Comparison of ENCODE assay signal across 17 mouse cellular contexts in the genomic region with DNA sequence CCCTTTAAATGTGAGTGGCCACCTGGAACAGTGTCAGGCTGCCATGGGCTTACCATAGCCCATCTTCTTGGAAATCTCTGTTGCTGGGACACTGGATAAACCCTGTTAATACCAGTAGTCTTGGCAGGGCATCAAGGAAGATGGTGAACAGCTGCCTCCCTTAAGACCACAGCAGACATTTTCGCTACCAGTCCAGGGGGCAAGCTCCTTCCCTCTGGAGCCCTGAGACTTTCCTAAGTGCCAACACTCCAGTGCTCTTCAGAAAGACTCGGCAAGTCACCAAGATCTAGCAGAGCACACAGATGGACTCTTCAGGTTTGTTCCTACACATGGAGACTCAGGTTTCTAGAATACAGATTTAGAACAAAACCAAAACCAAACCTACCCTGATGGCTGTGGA.
DNase-seq lines count a peak whose midpoint lies in the region; ATAC-seq and TF ChIP-seq lines count a peak whose summit lies in the region.
"Had no signal": no experiment of that assay in that cellular context is flagged by ENCODE, and none has a peak within 500 bp of the region (broad histone marks: within the 10 kb centered on the region; RNA-seq: fewer than 3 reads in every experiment).

No protein-coding gene starts in this region.

- no peak overlapping the region for H3K4me3 ChIP-seq in hindbrain, postnatal 0 days (ENCODE audit: low read length)
- H3K4me3 ChIP-seq in hindbrain, embryonic 11.5 days (ENCODE audit: low read depth, low read length), result no peak overlapping the region
- no peak overlapping the region for H3K4me3 ChIP-seq in brown adipose tissue, adult 24 weeks (ENCODE audit: insufficient read depth, low read depth, low read length)
- H3K4me3 ChIP-seq in liver, embryonic 13.5 days (replicated peaks), result no peak overlapping the region
- no peak overlapping the region for H3K4me3 ChIP-seq in forebrain, embryonic 13.5 days
- no peak overlapping the region for H3K4me3 ChIP-seq in intestine, postnatal 0 days (ENCODE audit: low read depth, low read length)
- H3K4me3 ChIP-seq: forebrain, embryonic 10.5 days; hindbrain, embryonic 12.5 days; limb, embryonic 15.5 days; midbrain, embryonic 10.5 days had no signal

- no peak overlapping the region for H3K9ac ChIP-seq in hindbrain, postnatal 0 days (replicated peaks; ENCODE audit: low read length)
- H3K9ac ChIP-seq in hindbrain, embryonic 11.5 days (ENCODE audit: low read depth, low read length), result no peak overlapping the region
- H3K9ac ChIP-seq in liver, embryonic 13.5 days, result peak overlapping the region; percentile 69; the same call in 1 of the 2 replicates
- H3K9ac ChIP-seq in forebrain, embryonic 13.5 days, result no peak overlapping the region
- no peak overlapping the region for H3K9ac ChIP-seq in intestine, postnatal 0 days (ENCODE audit: low read depth, low read length)
- H3K9ac ChIP-seq: hindbrain, embryonic 12.5 days; limb, embryonic 15.5 days had no signal

- no peaks in the 10 kb centered on the region for H3K9me3 ChIP-seq in hindbrain, postnatal 0 days (ENCODE audit: low read length)
- H3K9me3 ChIP-seq in hindbrain, embryonic 11.5 days (ENCODE audit: control insufficient read depth, low read length), result no peaks in the 10 kb centered on the region
- H3K9me3 ChIP-seq in liver, embryonic 13.5 days (replicated peaks), result no peaks in the 10 kb centered on the region
- H3K9me3 ChIP-seq in forebrain, embryonic 13.5 days (replicated peaks), result no peaks in the 10 kb centered on the region
- H3K9me3 ChIP-seq in intestine, postnatal 0 days (ENCODE audit: control insufficient read depth), result no peaks in the 10 kb centered on the region
- H3K9me3 ChIP-seq: forebrain, embryonic 10.5 days; hindbrain, embryonic 12.5 days; limb, embryonic 15.5 days; midbrain, embryonic 10.5 days had no signal

- no peaks in the 10 kb centered on the region for H3K36me3 ChIP-seq in hindbrain, postnatal 0 days (ENCODE audit: insufficient read depth, low read length)
- no peaks in the 10 kb centered on the region for H3K36me3 ChIP-seq in hindbrain, embryonic 11.5 days (ENCODE audit: control insufficient read depth, insufficient read depth, low read length)
- H3K36me3 ChIP-seq in liver, embryonic 13.5 days, result 0 out of 2 replicates have a peak, but pooled peaks cover 7% of the 10 kb centered on the region
- H3K36me3 ChIP-seq in forebrain, embryonic 13.5 days (ENCODE audit: poor library complexity, severe bottlenecking), result no peaks in the 10 kb centered on the region
- H3K36me3 ChIP-seq in intestine, postnatal 0 days (ENCODE audit: control insufficient read depth, insufficient read depth), result no peaks in the 10 kb centered on the region
- H3K36me3 ChIP-seq: forebrain, embryonic 10.5 days; hindbrain, embryonic 12.5 days; limb, embryonic 15.5 days; midbrain, embryonic 10.5 days had no signal

- WGBS in hindbrain, postnatal 0 days, result 69% methylated on average over 2 of the region's 2 CpGs
- WGBS in hindbrain, embryonic 11.5 days, result 90% methylated on average over 2 of the region's 2 CpGs
- 80% methylated on average over 2 of the region's 2 CpGs for WGBS in liver, embryonic 13.5 days (ENCODE audit: insufficient replicate concordance)
- 95% methylated on average over 2 of the region's 2 CpGs for WGBS in forebrain, embryonic 13.5 days
- WGBS in intestine, postnatal 0 days, result 97% methylated on average over 2 of the region's 2 CpGs

- H3K27ac ChIP-seq in hindbrain, postnatal 0 days, result no peak overlapping the region
- no peak overlapping the region for H3K27ac ChIP-seq in hindbrain, embryonic 11.5 days (ENCODE audit: low read depth, low read length)
- H3K27ac ChIP-seq in brown adipose tissue, adult 24 weeks (replicated peaks; ENCODE audit: low read depth, low read length), result peak overlapping the region; percentile 99
- peak overlapping the region; percentile 99 for H3K27ac ChIP-seq in liver, embryonic 13.5 days
- no peak overlapping the region for H3K27ac ChIP-seq in forebrain, embryonic 13.5 days
- H3K27ac ChIP-seq in intestine, postnatal 0 days (ENCODE audit: low read depth, low read length), result no peak overlapping the region
- H3K27ac ChIP-seq: forebrain, embryonic 10.5 days; hindbrain, embryonic 12.5 days; limb, embryonic 15.5 days; midbrain, embryonic 10.5 days; stomach, postnatal 0 days had no signal

- no peak for TF ChIP-seq CTCF in hindbrain, postnatal 0 days (IDR thresholded peaks at IDR 0.05; ENCODE audit: low read depth)
- no peak for TF ChIP-seq CTCF in intestine, postnatal 0 days (IDR thresholded peaks at IDR 0.05; ENCODE audit: low read depth)

- no peak for ATAC-seq in hindbrain, postnatal 0 days
- ATAC-seq in hindbrain, embryonic 11.5 days (ENCODE audit: low FRiP score), result no peak
- ATAC-seq in liver, embryonic 13.5 days (ENCODE audit: low read depth), result no peak
- no peak for ATAC-seq in forebrain, embryonic 13.5 days
- ATAC-seq in intestine, postnatal 0 days, result no peak

- no peak overlapping the region for H3K4me2 ChIP-seq in hindbrain, postnatal 0 days (ENCODE audit: low read depth, low read length)
- no peak overlapping the region for H3K4me2 ChIP-seq in hindbrain, embryonic 11.5 days (replicated peaks; ENCODE audit: low read depth, low read length)
- H3K4me2 ChIP-seq in liver, embryonic 13.5 days, result no peak overlapping the region
- H3K4me2 ChIP-seq in forebrain, embryonic 13.5 days, result no peak overlapping the region
- H3K4me2 ChIP-seq in intestine, postnatal 0 days (replicated peaks; ENCODE audit: low read depth), result no peak overlapping the region
- H3K4me2 ChIP-seq: hindbrain, embryonic 12.5 days; limb, embryonic 15.5 days had no signal

- DNase-seq in hindbrain, postnatal 0 days (ENCODE audit: low spot score), result peak; percentile 20
- DNase-seq in hindbrain, embryonic 11.5 days (ENCODE audit: low spot score), result no peak
- peak; percentile 57 for DNase-seq in cerebellum, adult 11-12 months
- no peak for DNase-seq in liver, embryonic 13.5 days
- DNase-seq: gastrocnemius, postnatal 14 days; kidney, adult 11 months; kidney, postnatal 4 days; spleen, adult 18-20 months had no signal

- H3K27me3 ChIP-seq in hindbrain, postnatal 0 days (ENCODE audit: insufficient read depth, low read length), result no peaks in the 10 kb centered on the region
- H3K27me3 ChIP-seq in hindbrain, embryonic 11.5 days (ENCODE audit: control insufficient read depth, insufficient read depth, low read length), result no peaks in the 10 kb centered on the region
- H3K27me3 ChIP-seq in liver, embryonic 13.5 days, result no peaks in the 10 kb centered on the region
- no peaks in the 10 kb centered on the region for H3K27me3 ChIP-seq in forebrain, embryonic 13.5 days
- H3K27me3 ChIP-seq in intestine, postnatal 0 days (replicated peaks; ENCODE audit: control insufficient read depth, insufficient read depth, low read length), result no peaks in the 10 kb centered on the region
- H3K27me3 ChIP-seq: CH12.LX; hindbrain, embryonic 12.5 days; limb, embryonic 15.5 days had no signal

- no peaks in the 10 kb centered on the region for H3K4me1 ChIP-seq in hindbrain, postnatal 0 days (ENCODE audit: insufficient read depth, low read length)
- H3K4me1 ChIP-seq in hindbrain, embryonic 11.5 days (replicated peaks; ENCODE audit: control insufficient read depth, insufficient read depth, low read length), result no peaks in the 10 kb centered on the region
- peaks cover 36% of the 10 kb centered on the region for H3K4me1 ChIP-seq in brown adipose tissue, adult 24 weeks (ENCODE audit: control insufficient read depth, insufficient read depth, insufficient read length, low read length)
- H3K4me1 ChIP-seq in liver, embryonic 13.5 days (replicated peaks), result peaks cover 99% of the 10 kb centered on the region
- H3K4me1 ChIP-seq in forebrain, embryonic 13.5 days, result no peaks in the 10 kb centered on the region
- H3K4me1 ChIP-seq in intestine, postnatal 0 days (replicated peaks; ENCODE audit: control insufficient read depth, insufficient read depth, low read length), result peaks cover 15% of the 10 kb centered on the region; the same call in 1 of the 2 replicates
- H3K4me1 ChIP-seq: hindbrain, embryonic 12.5 days had no signal

Comparison
In these comparisons a context has a peak if more than half of its experiments do, and no peak if none do; other contexts are left out.
1. DNase-seq: peak in hindbrain, postnatal 0 days (single experiment) and cerebellum, adult 11-12 months (single experiment); none in hindbrain, embryonic 11.5 days (single experiment) and liver, embryonic 13.5 days (single experiment).
2. H3K27ac ChIP-seq: peak in brown adipose tissue, adult 24 weeks (single experiment) and liver, embryonic 13.5 days (single experiment); none in hindbrain, postnatal 0 days (single experiment), hindbrain, embryonic 11.5 days (single experiment), forebrain, embryonic 13.5 days (single experiment) and intestine, postnatal 0 days (single experiment).